Mouse (Mus musculus): ENCODE data around the gene Hspa1l.
"Not testable (repeated sequence)": the region's sequence is repeated elsewhere in the genome, so short reads cannot be mapped to it uniquely, and the experiment has no call there.

The Hspa1l gene

GRCm38 (mm10) chr17:35004075-35004717, 31.7 kb downstream of the Hspa1l start:
- DNase-seq (ENCODE audit: low spot score), result no peak

DNA sequence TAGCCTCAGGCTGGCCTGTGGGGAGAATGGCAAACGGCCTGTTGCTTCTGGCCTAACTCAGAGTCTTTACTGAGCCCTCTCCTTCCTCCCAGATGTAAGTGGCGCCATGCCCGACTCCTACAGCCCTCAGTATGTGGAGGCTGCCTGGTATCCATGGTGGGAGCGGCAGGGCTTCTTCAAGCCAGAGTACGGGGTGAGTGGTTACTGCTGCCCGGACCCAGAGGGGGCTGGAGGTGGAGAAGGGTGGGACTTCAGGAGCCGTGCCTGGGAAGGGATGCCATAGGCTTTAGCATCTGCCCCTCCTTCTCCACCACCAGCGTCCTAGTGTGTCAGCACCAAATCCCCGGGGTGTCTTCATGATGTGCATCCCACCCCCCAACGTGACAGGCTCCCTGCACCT, 32.7 kb downstream of the Hspa1l start:
- DNase-seq (ENCODE audit: low spot score), result no peak

GRCm38 (mm10) chr17:35005902-35006301, 33.4 kb downstream of the Hspa1l start:
- not testable (repeated sequence) for DNase-seq (ENCODE audit: low spot score)

DNA sequence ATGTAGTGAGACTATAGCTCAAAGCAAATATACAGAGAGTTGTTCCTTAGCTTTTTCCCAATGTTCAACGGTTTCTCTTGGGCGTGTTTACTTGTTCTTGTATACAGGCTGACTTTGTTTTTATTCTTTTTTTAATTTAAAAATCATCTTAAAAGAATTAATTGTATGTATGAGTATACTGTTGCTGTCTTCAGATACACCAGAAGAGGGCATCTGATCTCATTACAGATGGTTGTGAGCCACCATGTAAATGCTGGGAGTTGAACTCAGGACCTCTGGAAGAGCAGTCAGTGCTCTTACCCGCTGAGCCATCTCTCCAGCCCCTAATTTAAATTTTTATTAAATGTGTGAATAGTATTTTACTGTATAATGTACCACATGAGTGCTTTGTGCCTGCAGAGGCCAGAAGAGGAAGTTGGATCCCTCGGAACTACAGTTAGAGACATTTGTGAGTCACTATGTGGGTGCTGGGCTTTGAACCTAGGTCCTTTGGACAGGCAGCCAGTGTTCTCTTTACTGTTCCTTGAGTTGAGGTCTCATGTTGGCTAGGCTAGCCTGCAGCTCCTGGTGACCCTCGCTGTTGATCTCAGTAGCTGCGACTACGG, 35.0 kb downstream of the Hspa1l start:
- DNase-seq (ENCODE audit: low spot score), result no peak

GRCm38 (mm10) chr17:35009586-35009985, 37.1 kb downstream of the Hspa1l start:
- no peak for DNase-seq (ENCODE audit: low spot score)

DNA sequence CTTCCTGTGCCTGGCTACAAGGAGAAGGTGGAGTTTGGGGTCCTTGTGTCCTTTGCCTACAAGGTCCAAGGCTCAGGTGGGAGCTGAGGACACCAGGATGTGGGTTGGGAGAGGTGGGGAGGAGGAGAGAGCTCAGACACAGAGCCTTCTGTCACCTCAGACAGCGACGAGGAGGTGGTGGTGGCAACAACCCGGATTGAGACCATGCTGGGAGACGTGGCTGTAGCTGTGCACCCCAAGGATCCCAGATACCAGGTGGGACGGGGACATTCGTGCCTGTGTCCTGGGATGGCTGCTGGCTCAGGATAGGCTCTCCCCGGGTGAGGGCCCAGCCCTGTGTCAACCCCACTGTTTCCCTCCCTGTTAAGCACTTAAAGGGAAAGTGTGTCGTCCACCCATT, 38.9 kb downstream of the Hspa1l start:
- no peak for DNase-seq (ENCODE audit: low spot score)

DNA sequence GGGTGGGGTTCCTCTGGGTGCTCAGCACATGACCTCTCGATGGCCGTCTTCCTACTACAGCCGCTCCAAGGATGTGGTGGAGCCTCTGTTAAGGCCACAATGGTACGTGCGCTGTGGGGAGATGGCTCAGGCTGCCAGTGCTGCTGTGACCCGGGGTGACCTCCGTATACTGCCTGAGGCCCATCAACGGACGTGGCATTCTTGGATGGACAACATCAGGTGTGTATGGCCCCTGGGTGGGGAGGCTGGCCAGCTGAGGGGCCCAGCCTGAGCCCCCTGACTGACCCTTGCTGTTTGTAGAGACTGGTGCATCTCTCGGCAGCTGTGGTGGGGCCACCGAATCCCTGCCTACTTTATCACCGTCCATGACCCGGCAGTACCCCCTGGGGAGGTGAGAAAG, 39.9 kb downstream of the Hspa1l start:
- no peak for DNase-seq (ENCODE audit: low spot score)

GRCm38 (mm10) chr17:35013221-35013620, 40.7 kb downstream of the Hspa1l start:
- no peak for DNase-seq (ENCODE audit: low spot score)

- no peak for DNase-seq (ENCODE audit: low spot score)
Measured at GRCm38 (mm10) chr17:35015296-35015695, 42.8 kb downstream of the Hspa1l start.

DNA sequence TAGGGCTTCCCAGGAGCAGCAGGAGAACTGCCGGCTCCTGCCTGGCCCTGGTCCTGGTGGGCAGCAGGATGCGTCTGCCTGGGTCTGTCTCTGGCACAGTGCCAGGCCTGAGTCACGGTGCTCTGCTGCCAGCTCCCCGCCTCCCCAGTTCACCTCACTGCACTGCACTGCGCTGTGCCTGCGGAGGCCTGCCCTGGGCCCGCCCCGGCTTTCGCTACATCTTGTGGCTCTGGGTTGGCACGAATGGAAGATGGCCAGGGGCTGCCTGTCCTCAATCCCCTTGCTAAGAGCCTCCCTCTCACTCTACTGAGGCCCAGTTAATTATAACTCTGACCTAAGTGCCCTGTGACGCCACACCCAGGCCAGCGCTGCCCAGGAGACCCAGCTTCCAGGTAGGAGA, 43.9 kb downstream of the Hspa1l start, which contains the start of gene Vwa7:
TSS of gene Vwa7 (plus strand) at position 204 of the 400 bp plus-strand sequence.
- no peak for DNase-seq (ENCODE audit: low spot score)

GRCm38 (mm10) chr17:35016791-35017705, 44.5 kb downstream of the Hspa1l start:
- no peak for DNase-seq (ENCODE audit: low spot score)

DNA sequence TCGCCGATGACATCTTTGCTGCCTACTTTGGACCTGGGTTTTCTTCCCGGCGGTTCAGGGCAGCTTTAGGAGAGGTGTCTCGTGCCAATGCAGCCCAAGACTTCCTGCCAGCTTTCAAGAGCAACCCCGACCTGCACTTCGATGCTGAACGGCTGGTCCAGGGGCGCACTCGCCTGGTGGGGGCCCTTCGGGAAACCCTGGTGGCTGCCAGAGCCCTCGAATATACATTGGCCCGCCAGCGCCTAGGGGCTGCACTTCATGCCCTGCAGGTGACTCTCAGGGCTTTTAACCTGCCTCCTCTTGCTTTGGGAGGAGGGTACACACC, 45.2 kb downstream of the Hspa1l start:
- DNase-seq (ENCODE audit: low spot score), result no peak

DNA sequence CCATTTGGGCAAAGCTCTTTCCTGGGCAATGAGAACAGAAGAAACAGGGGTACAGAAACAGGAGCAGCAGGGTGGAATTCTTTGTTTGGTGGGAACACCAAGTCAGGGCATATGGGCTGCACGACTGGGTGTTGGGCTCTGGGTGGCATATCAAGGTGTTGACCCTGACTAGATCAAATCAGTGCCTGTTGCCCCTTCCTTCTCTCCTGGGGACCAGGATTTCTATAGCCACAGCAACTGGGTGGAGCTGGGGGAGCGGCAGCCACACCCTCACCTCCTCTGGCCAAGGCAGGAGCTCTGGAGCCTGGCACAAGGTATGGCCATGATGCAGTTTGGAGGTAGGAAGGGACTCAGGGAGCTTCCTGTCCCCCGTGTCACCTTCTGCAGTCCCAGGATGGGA, 45.7 kb downstream of the Hspa1l start:
- DNase-seq (ENCODE audit: low spot score), result no peak

DNA sequence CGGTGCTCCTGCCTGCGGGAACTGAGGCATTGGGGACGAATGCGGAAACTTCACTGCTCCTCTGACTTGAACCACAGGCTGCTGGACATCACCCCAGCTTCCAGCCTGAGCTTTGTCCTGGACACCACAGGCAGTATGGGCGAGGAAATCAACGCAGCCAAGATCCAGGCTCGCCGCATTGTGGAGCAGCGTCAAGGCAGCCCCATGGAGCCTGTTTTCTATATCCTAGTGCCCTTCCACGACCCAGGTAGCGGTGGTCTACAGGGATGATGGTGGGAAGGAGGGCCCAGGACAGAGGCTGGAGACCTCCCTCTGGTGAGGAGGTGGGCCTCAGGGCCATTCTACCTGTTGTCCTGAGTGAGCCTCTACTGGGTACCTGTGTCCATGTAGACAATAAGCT, 47.4 kb downstream of the Hspa1l start:
- no peak for DNase-seq (ENCODE audit: low spot score)

DNA sequence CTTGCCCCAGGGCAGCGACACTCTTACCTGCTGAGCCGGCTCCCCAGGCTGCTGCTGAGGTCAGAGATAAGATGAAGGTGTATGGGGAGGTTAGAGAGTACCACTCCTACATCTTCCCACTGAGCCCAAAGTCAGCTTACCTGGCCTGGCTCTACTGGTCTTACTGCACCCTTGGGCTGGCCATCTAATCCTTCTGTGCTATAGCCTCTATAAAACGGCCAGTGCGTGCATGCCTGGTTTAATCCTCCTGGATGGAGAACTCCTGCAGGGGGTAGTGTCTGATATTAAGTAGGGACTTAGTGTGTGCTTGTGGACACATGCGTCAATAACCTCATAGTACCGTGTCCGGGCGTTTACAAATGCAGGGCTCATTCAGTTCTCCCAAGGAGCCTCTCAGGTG, 48.0 kb downstream of the Hspa1l start:
- DNase-seq (ENCODE audit: low spot score), result no peak

GRCm38 (mm10) chr17:35021163-35021808, 48.8 kb downstream of the Hspa1l start:
- peak; percentile 79 for DNase-seq (ENCODE audit: low spot score)

- no peak for DNase-seq (ENCODE audit: low spot score)
Measured at GRCm38 (mm10) chr17:35021842-35022477, 49.5 kb downstream of the Hspa1l start.

GRCm38 (mm10) chr17:35022541-35023060, 50.1 kb downstream of the Hspa1l start:
- no peak for DNase-seq (ENCODE audit: low spot score)

GRCm38 (mm10) chr17:35023221-35023620, 50.7 kb downstream of the Hspa1l start:
- no peak for DNase-seq (ENCODE audit: low spot score)

DNA sequence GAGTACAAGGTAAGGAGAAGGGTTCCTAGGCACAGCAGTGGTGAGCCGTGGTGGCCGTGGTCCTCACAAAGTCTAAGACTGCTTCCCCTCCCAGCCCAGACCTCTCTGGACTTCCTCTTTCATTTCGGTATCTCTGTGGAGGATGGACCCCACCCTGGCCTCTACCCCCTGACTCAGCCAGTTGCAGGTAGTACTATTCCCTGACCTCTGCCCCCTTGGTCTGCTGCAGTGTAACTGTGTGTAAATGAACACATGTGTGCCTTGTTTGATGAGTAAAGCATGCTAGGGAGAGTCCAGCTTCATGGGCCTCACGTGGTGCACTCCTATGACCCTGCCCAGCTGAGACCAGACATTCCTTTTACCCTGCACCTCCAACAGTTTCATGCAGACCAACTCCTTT, 51.3 kb downstream of the Hspa1l start:
- no peak for DNase-seq (ENCODE audit: low spot score)

DNA sequence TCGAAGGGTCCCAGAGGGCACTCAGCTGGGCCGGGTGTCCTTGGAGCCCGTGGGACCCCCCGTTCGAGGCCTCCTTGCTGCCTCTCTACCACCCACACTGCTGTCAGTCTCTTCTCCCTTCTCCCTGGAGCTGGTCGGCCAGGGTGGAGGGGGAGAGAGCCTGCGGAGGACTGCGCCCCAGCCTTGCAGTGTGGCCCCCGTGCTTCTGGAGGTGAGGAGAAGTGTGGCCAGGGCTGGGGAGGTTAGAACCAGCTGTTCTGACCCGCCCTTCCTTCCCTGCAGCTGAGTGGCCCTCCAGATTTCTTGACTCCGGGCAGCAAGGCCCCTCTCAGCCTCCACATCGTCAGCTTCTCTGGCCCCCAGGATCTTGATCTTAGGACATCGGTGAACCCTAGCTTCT, 51.8 kb downstream of the Hspa1l start:
- DNase-seq (ENCODE audit: low spot score), result no peak

Data from left cerebral cortex, adult 11 months (tissue).